Mouse (Mus musculus) small intestine, adult 2 months (tissue): Measurements from ENCODE around the gene Eaf1.

Source experiments
- CTCF ChIP-seq: fragments of 200-500 bp; IDR thresholded peaks from 2 replicates; pipeline ENCODE4 v1.5.1; 2012; ENCODE audit warnings: low read depth, mild to moderate bottlenecking, control low read depth, inconsistent platforms, low read length, moderate library complexity, mixed read lengths; ENCODE audit not compliant: insufficient replicate concordance, insufficient read length; ENCODE audit errors: extremely low read depth
- POLR2A ChIP-seq: fragments of 200-500 bp; IDR thresholded peaks from 2 replicates; pipeline ENCODE4 v1.6.1; 2012; ENCODE audit warnings: low read depth, mild to moderate bottlenecking, control low read depth, inconsistent platforms, low read length, moderate library complexity

DNA sequence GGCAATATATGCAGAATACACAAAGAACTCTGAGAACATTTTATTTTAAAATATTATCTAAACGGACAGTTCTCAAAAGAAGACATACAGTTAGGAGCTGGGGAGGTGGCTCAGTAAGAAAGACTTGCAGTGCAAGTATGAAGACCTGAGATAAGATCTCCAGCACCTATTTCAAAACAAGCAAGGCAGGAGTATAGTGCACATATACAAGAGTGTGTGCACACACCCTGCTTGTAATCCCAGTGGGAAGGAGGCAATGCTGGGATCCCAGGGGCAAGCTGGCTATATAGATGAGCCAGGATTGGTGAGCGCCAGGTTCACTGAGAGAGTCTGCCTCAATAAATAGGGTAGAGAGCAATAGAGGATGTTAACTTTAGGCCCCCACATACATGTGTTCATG lies 21.7 kb downstream of the Eaf1 start:
- TF ChIP-seq POLR2A: no peak
- TF ChIP-seq CTCF: no peak
